Mouse (Mus musculus) ES-Bruce4 (cell line): ENCODE measurements around the gene Plekho2.

ENCODE experiments used
- CTCF ChIP-seq: IDR thresholded peaks from one replicate; pipeline ENCODE4 v1.8.1; 2011; ENCODE audit warnings: low read depth, low read length
- EP300 ChIP-seq: IDR thresholded peaks from 2 replicates; pipeline ENCODE4 v1.6.1; 2011; ENCODE audit warnings: low read depth, low read length; ENCODE audit not compliant: insufficient read depth

DNA sequence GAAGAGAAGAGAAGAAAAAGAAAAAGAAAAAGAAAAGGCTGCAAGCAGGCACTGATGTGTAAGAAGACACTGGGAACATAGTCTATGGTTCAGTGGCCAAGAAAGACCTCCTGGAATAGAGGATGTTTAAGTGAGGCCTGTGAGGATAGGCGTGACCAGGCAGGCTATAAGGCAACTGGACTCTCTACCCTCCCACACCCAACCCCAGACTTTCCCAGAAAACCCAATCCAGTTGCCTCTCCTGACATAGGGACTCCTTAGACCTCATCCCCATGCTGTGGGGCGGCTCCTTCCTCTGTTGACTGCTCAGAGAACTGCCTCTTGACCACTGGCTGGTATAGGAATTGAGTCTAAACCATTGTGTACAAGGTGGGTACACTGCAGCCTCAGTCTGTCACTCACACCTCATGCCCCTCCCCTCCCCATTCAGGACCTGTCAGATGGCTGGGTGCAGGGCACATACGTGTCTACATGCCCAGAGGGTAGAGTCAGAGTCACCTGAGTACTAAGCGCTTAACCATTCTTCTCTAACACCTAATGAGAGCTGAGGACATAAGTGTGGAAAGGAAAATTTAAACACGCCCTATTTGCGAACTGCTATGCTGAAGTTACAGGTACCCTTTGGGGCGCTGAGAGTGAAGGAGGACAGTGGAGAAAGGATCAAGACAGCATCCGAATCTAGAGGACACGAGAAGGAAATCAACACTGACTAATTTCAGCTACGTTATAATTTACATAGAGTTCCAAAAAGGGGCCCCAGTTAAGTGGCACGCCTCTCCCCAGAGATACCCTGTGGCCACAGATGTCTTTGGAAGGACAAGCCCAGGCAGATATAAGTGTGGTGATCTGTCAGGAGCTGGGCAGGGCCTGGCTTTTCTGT, 5.1 kb downstream of the Plekho2 start:
- TF ChIP-seq EP300 (no peak), CTCF (no peak)
